Mouse (Mus musculus) liver, postnatal 0 days (tissue): ENCODE measurements at regions not wholly inside any gene's neighbourhood (a gene's known extent, or its start where the extent isn't known, plus 50 kb on each side); places are given as distances from the start of the nearest gene placed in this dataset.

Source experiments
- CTCF ChIP-seq: sonication (generic); IDR thresholded peaks from 2 replicates; pipeline ENCODE4 v1.5.1; 2016; ENCODE audit warnings: antibody characterized with exemption, low read depth
- EP300 ChIP-seq: IDR thresholded peaks from 2 replicates; pipeline ENCODE4 v1.6.1; 2016; ENCODE audit warnings: antibody characterized with exemption, low read depth, mild to moderate bottlenecking

DNA sequence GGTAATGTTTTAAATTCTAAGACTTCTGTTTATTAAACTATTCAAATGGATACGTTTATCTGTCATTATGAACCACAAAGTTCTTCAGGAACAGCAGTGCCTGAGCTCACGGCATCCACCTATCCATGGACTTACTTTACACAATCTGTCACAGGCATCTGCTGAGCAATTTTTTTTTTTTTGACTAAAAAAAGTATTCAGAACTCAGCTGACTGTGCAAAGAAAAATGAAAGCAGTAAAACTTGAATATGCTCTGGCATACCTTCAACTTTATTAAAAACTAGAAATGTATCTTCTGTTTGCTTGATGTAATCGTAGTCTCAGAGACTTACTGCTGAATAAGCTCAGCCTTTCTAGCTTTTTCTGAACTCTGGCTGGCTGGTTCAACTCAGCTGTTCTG, 62.0 kb upstream of the Speer4c start:
- TF ChIP-seq CTCF (no peak), EP300 (no peak)
